Mouse (Mus musculus) thymus, postnatal 25 days (tissue): ENCODE measurements around the gene Ube2c.

Experiments used
- DNase-seq: peaks from one replicate; pipeline ENCODE4 v3.0.0; 2022

Ube2c gene

DNA sequence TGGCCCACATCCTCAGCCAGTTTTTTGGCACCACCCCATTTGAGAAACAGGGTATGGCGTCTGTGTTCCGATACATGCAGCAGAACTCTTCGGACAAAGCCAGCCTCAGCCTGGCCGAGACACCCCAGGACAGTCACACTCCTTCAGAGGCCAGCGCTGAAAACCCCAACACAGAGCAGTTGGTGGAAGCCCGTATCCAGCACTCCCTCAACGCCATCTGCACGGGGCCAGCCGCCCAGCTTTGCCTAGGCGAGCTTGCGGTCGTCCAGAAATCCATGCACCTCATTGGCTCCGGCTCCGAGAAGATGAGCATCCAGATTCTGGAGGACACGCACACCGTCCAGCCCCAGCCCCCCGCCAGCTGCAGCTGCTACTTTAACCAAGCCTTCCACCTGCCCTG lies 55.8 kb downstream of the Ube2c start:
- no peak for DNase-seq

DNA sequence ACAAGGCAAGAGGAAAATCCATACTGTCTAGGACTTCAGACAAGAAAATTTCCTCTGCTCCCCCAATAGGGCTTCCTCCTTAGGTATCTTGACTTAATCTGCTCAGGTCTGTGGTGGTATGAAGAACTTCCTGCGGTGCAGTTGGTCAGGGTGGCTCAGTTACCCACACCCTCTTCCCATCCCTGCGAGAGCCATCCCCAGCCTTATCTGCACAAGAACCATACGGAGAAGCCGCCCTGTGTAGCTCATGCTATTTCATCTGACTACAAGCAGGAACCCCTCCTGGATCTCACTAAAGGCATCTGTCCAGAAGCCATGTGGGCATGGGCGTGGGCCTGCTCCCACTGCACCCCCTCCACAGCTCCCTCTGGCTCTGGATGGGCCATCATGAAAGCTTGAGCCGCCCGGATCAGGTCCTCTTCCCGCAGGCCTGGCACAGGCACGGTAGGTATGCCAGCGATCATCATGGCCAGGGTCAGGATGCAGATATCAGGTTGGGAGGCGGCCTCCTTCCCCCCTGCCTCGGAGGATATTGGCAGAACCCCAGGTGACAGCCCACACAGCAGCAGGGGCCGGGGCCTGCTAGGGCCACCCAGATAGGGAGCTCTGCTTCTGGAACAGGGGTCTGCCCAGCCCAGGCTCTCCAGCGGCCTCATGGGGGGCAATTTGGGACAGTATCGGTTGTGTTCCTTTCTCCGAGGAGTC lies 57.6 kb downstream of the Ube2c start:
- no peak for DNase-seq
